Comparison of ENCODE assay signal across 8 mouse cellular contexts in the genomic region with DNA sequence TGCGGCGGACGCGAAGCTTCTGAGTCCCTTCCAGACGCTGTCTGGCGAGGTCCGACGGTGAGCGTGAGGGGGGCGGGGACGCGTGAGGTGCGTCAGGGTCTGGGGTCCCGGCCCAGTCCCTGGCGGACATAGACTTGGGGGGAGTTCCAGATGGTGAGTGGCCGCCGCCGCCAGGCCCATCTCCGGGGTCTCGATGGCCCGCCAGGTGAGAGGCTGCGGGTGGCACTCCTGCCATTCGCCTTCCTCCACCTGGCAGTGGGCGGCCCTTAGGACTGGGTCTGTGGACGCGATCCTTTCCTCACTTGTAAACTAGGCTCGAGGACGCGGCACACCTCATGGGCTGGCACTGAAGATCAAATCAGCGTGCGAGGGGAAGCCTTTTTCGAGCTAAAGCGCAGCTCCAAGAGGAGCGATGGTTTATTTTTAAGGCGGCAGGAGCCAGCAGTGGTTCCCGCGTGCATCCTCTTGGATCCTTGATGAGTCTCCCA. TPM values are rescaled to one million over a fixed set of nuclear protein-coding genes. Genes with fewer than 3 reads are reported as not detected.
A peak's percentile ranks its signal among the peaks of the same experiment; 100 is the strongest.
DNase-seq lines count a peak whose midpoint lies in the region; ATAC-seq and TF ChIP-seq lines count a peak whose summit lies in the region.

No protein-coding gene starts in this region.

- TF ChIP-seq CTCF in heart, postnatal 0 days (IDR thresholded peaks at IDR 0.05; ENCODE audit: low read depth): no peak
- TF ChIP-seq CTCF in G1E (IDR thresholded peaks at IDR 0.05; ENCODE audit: low read depth, low read length): no peak
- TF ChIP-seq CTCF in liver, embryonic 14.5 days (IDR thresholded peaks at IDR 0.05; ENCODE audit: low read depth): no peak

- H3K9me3 ChIP-seq in heart, postnatal 0 days (replicated peaks; ENCODE audit: control insufficient read depth, low read length): no peaks in the 10 kb centered on the region
- no peaks in the 10 kb centered on the region for H3K9me3 ChIP-seq in G1E (replicated peaks)
- no peaks in the 10 kb centered on the region for H3K9me3 ChIP-seq in embryonic facial prominence, embryonic 12.5 days
- no peaks in the 10 kb centered on the region for H3K9me3 ChIP-seq in liver, embryonic 14.5 days (ENCODE audit: control insufficient read depth, low read length)
- no peaks in the 10 kb centered on the region for H3K9me3 ChIP-seq in neural tube, embryonic 13.5 days

- DNase-seq in heart, postnatal 0 days (ENCODE audit: low spot score): no peak
- no peak for DNase-seq in heart, adult 11 months
- no peak for DNase-seq in G1E (ENCODE audit: low spot score)
- peak; percentile 71 for DNase-seq in induced T-regulatory cell, adult 2 months (ENCODE audit: low read depth)
- DNase-seq in liver, embryonic 14.5 days (ENCODE audit: low read depth in 3 of 3, low spot score in 3 of 3): peak in 2 of 3 experiments; percentile 34 to 44
- no peak for DNase-seq in spleen, postnatal 36 days (ENCODE audit: low spot score in 2 of 2)

- peak overlapping the region; percentile 61 for H3K27ac ChIP-seq in heart, postnatal 0 days (ENCODE audit: low read depth)
- peak overlapping the region; percentile 84 for H3K27ac ChIP-seq in embryonic facial prominence, embryonic 12.5 days
- peak overlapping the region; percentile 47 for H3K27ac ChIP-seq in liver, embryonic 14.5 days
- peak overlapping the region; percentile 86 for H3K27ac ChIP-seq in neural tube, embryonic 13.5 days (replicated peaks)

- H3K4me2 ChIP-seq in heart, postnatal 0 days (ENCODE audit: low read depth, low read length): peak overlapping the region; percentile 95
- peak overlapping the region; percentile 69 for H3K4me2 ChIP-seq in embryonic facial prominence, embryonic 12.5 days (replicated peaks)
- peak overlapping the region; percentile 89 for H3K4me2 ChIP-seq in liver, embryonic 14.5 days (ENCODE audit: low read depth)
- H3K4me2 ChIP-seq in neural tube, embryonic 13.5 days: peak overlapping the region; percentile 84

- no peak for TF ChIP-seq EP300 in heart, postnatal 0 days (IDR thresholded peaks at IDR 0.05; ENCODE audit: low read depth)
- TF ChIP-seq EP300 in liver, embryonic 14.5 days (IDR thresholded peaks at IDR 0.05; ENCODE audit: low read depth): no peak

- peak overlapping the region; percentile 81 for H3K9ac ChIP-seq in heart, postnatal 0 days (replicated peaks; ENCODE audit: low read depth, low read length)
- H3K9ac ChIP-seq in embryonic facial prominence, embryonic 12.5 days: peak overlapping the region; percentile 78
- peak overlapping the region; percentile 90 for H3K9ac ChIP-seq in liver, embryonic 14.5 days (replicated peaks)
- H3K9ac ChIP-seq in neural tube, embryonic 13.5 days: peak overlapping the region; percentile 84

- H3K27me3 ChIP-seq in heart, postnatal 0 days (ENCODE audit: control insufficient read depth, insufficient read depth, low read length): no peaks in the 10 kb centered on the region
- no peaks in the 10 kb centered on the region for H3K27me3 ChIP-seq in G1E (ENCODE audit: insufficient read depth, low read length)
- H3K27me3 ChIP-seq in embryonic facial prominence, embryonic 12.5 days: no peaks in the 10 kb centered on the region
- no peaks in the 10 kb centered on the region for H3K27me3 ChIP-seq in liver, embryonic 14.5 days (ENCODE audit: control insufficient read depth, insufficient read depth, low read length)
- no peaks in the 10 kb centered on the region for H3K27me3 ChIP-seq in neural tube, embryonic 13.5 days

- H3K4me1 ChIP-seq in heart, postnatal 0 days (ENCODE audit: control insufficient read depth, insufficient read depth): 0 out of 2 replicates have a peak, but pooled peaks cover 4% of the 10 kb centered on the region
- H3K4me1 ChIP-seq in G1E (ENCODE audit: insufficient read depth, low read depth, low read length): peaks cover 35% of the 10 kb centered on the region
- H3K4me1 ChIP-seq in embryonic facial prominence, embryonic 12.5 days: peaks cover 13% of the 10 kb centered on the region; the same call in 1 of the 2 replicates
- peaks cover 10 to 19% of the 10 kb centered on the region in 2 experiments for H3K4me1 ChIP-seq in liver, embryonic 14.5 days (replicated peaks; ENCODE audit: control insufficient read depth in 2 of 2, insufficient read depth in 2 of 2, low read length in 1 of 2)
- peaks cover 33% of the 10 kb centered on the region for H3K4me1 ChIP-seq in neural tube, embryonic 13.5 days (replicated peaks)

- 0 out of 2 replicates have a peak, but pooled peaks cover 10% of the 10 kb centered on the region for H3K36me3 ChIP-seq in heart, postnatal 0 days (replicated peaks; ENCODE audit: control insufficient read depth, insufficient read depth, low read length)
- peaks cover 49% of the 10 kb centered on the region for H3K36me3 ChIP-seq in G1E (replicated peaks)
- peaks cover 31% of the 10 kb centered on the region for H3K36me3 ChIP-seq in embryonic facial prominence, embryonic 12.5 days
- peaks cover 21% of the 10 kb centered on the region for H3K36me3 ChIP-seq in liver, embryonic 14.5 days (replicated peaks; ENCODE audit: control insufficient read depth, insufficient read depth, low read depth)
- peaks cover 37% of the 10 kb centered on the region for H3K36me3 ChIP-seq in neural tube, embryonic 13.5 days

- ATAC-seq in heart, postnatal 0 days (ENCODE audit: insufficient read depth, low read depth): peak; percentile 50
- ATAC-seq in G1E (ENCODE audit: extremely low read depth, insufficient number of reproducible peaks, low FRiP score, poor library complexity, severe bottlenecking): no peak
- peak; percentile 89 for ATAC-seq in embryonic facial prominence, embryonic 12.5 days (ENCODE audit: insufficient number of reproducible peaks, insufficient read depth, low FRiP score, low TSS enrichment)
- ATAC-seq in liver, embryonic 14.5 days (ENCODE audit: insufficient read depth): peak; percentile 74
- peak; percentile 93 for ATAC-seq in neural tube, embryonic 13.5 days (ENCODE audit: low read depth)

- H3K4me3 ChIP-seq in heart, postnatal 0 days (ENCODE audit: low read depth, low read length): peak overlapping the region; percentile 93
- peak overlapping the region; percentile 98 for H3K4me3 ChIP-seq in G1E (ENCODE audit: low read depth, low read length)
- peak overlapping the region; percentile 92 for H3K4me3 ChIP-seq in embryonic facial prominence, embryonic 12.5 days
- peak overlapping the region; percentile 80 to 99 for H3K4me3 ChIP-seq in liver, embryonic 14.5 days (ENCODE audit: insufficient read depth in 1 of 2, low read depth in 2 of 2, low read length in 2 of 2)
- peak overlapping the region; percentile 75 for H3K4me3 ChIP-seq in neural tube, embryonic 13.5 days

- under 1% methylated on average over 37 of the region's 37 CpGs for WGBS in heart, postnatal 0 days
- under 1% methylated on average over 37 of the region's 37 CpGs for WGBS in embryonic facial prominence, embryonic 12.5 days
- under 1% methylated on average over 34 of the region's 37 CpGs for WGBS in liver, embryonic 14.5 days (ENCODE audit: insufficient replicate concordance)
- under 1% methylated on average over 33 of the region's 37 CpGs for WGBS in neural tube, embryonic 13.5 days

RNA-seq across cellular contexts. Expression of a gene that starts 0.4 kb away (rescaled TPM):
- total RNA-seq in heart, postnatal 0 days (2014; rRNA removed; ENCODE audit: low replicate concordance): 14.8 and 28.5 TPM in 2 replicates
- 1.3 TPM in 2 replicates for polyA plus RNA-seq in heart, postnatal 0 days (2015; fragmentation: Nextera tagmentation; extraction: Ambion mirVana)
- total RNA-seq in G1E (2014; fragmentation: Nextera tagmentation) (19.1 and 21.7 TPM in 2 replicates), G1E (2017) (8.9 and 11.0 TPM in 2 replicates)
- 0.41 and 0.53 TPM in 2 replicates for polyA plus RNA-seq in G1E (2012)
- polyA plus RNA-seq in embryonic facial prominence, embryonic 12.5 days (2016; fragmentation: Nextera tagmentation; extraction: Ambion mirVana): 2.5 and 4.0 TPM in 2 replicates
- 2.7 and 3.1 TPM in 2 replicates for polyA plus RNA-seq in liver, embryonic 14.5 days (2012; rRNA removed)
- polyA plus RNA-seq in liver, embryonic 14.5 days (2014; fragmentation: Nextera tagmentation; extraction: Ambion mirVana): 2.1 and 2.4 TPM in 2 replicates
- 3.2 and 4.4 TPM in 2 replicates for polyA plus RNA-seq in neural tube, embryonic 13.5 days (2015; fragmentation: Nextera tagmentation; extraction: Ambion mirVana)

RNA-seq across cellular contexts. Expression of a gene that starts 14.5 kb away (rescaled TPM):
- 1.5 and 6.0 TPM in 2 replicates for total RNA-seq in heart, postnatal 0 days (2014; rRNA removed; ENCODE audit: low replicate concordance)
- polyA plus RNA-seq in heart, postnatal 0 days (2015; fragmentation: Nextera tagmentation; extraction: Ambion mirVana): 5.1 TPM in 2 replicates
- total RNA-seq in G1E (2014; fragmentation: Nextera tagmentation): 34.3 and 35.3 TPM in 2 replicates
- total RNA-seq in G1E (2017): 28.7 and 29.8 TPM in 2 replicates
- polyA plus RNA-seq in G1E (2012): 5.9 and 10.2 TPM in 2 replicates
- polyA plus RNA-seq in embryonic facial prominence, embryonic 12.5 days (2016; fragmentation: Nextera tagmentation; extraction: Ambion mirVana): 124 and 128 TPM in 2 replicates
- polyA plus RNA-seq in liver, embryonic 14.5 days (2012; rRNA removed): 6.9 and 9.8 TPM in 2 replicates
- polyA plus RNA-seq in liver, embryonic 14.5 days (2014; fragmentation: Nextera tagmentation; extraction: Ambion mirVana): 23.2 and 25.5 TPM in 2 replicates
- 22.4 and 25.7 TPM in 2 replicates for polyA plus RNA-seq in neural tube, embryonic 13.5 days (2015; fragmentation: Nextera tagmentation; extraction: Ambion mirVana)

Comparison
In these comparisons a context has a peak if more than half of its experiments do, and no peak if none do; other contexts are left out.
1. DNase-seq: peak in induced T-regulatory cell, adult 2 months (single experiment) and liver, embryonic 14.5 days (2 of 3); none in heart, postnatal 0 days (single experiment), heart, adult 11 months (single experiment), G1E (single experiment) and spleen, postnatal 36 days (0 of 2).
2. Peak in every context shown above with its lines, with median percentiles within 50 percentile points of each other: H3K27ac ChIP-seq, H3K4me2 ChIP-seq, H3K4me3 ChIP-seq and H3K9ac ChIP-seq.